Mouse (Mus musculus): Measurements from ENCODE around the gene Insig1. TPM values are rescaled to one million over a fixed set of nuclear protein-coding genes. Genes with fewer than 3 reads are reported as not detected.

Gene Insig1
- polyA plus RNA-seq (2015; fragmentation: Nextera tagmentation; extraction: Ambion mirVana) = 51.6 and 57.3 TPM in 2 replicates

DNA sequence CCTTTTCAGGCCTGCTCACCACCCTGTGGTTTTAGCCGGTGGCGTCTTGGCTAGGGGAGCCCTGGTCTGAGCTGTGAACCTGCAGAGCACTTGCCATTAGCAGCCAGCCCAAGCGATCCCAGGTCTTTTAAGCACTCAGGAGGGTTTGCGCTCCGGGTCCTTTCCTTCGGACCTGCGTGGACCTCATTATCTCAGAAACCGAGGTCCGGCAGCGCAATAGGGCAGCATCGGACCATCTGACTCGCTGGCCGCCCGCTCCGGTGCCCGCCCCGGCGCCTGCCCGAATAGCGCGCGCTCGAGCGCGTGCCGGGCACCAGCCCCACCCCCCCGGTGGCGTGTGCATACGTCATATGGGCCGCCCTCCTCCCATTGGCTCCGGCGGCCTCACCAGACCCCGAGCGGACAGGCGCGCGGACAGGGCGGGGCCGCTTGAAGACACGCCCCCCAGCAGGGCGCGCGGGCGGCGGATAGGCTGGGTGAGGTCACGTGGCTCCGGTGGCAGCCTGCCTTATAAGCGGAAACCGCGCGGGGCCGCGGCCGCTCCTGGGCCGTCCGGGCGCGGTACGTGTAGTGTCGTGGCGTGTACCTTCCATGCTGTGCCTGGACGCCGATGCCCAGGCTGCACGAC lies at the start of gene Insig1:
Gene Insig1 (plus strand): TSS at position 536 of the 628 bp plus-strand sequence.
- ATAC-seq (ENCODE audit: low read depth) = peak; percentile 96
- WGBS = under 1% methylated on average over 56 of the region's 64 CpGs
- peaks cover 28% of the 10 kb centered on the region for H3K4me1 ChIP-seq (replicated peaks; ENCODE audit: control insufficient read depth, insufficient read depth, low read length)
- no peaks in the 10 kb centered on the region for H3K27me3 ChIP-seq (ENCODE audit: control insufficient read depth, insufficient read depth, low read depth, low read length)
- peak within 1 kb of the TSS; percentile 95 for H3K27ac ChIP-seq (ENCODE audit: low read length)
- peak within 1 kb of the TSS; percentile 80 for H3K9ac ChIP-seq (ENCODE audit: low read length)
- peak within 1 kb of the TSS; percentile 79 for H3K4me2 ChIP-seq (ENCODE audit: low read depth, low read length)
- H3K36me3 ChIP-seq (ENCODE audit: control insufficient read depth, insufficient read depth, low read length) = peaks cover 23% of the 10 kb centered on the region
- no peaks in the 10 kb centered on the region for H3K9me3 ChIP-seq (ENCODE audit: control insufficient read depth, low read length)
- H3K4me3 ChIP-seq (ENCODE audit: low read length) = peak within 1 kb of the TSS; percentile 72

DNA sequence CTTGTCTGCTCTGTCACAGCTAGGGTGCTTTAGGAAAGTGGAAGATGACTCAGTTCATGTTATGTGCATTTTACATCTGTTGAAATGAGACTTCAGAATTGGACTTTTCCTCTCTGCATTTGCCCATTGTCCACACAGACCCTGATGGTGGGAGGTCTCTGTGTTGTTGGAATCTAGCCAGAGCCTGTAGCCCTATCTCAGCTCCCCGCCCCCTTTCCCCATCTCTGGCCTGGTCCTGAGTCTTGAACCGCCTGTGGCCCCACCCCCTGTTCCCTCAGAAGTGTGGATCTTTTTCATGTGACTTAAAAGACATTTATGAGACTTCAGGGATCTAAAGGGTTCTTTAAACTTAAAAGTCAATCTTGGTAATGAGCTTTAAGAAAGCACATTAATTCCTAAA lies 47.7 kb upstream of the Insig1 start:
- no peaks in the 10 kb centered on the region for H3K36me3 ChIP-seq (ENCODE audit: control insufficient read depth, insufficient read depth, low read length)
- no peak overlapping the region for H3K4me2 ChIP-seq (ENCODE audit: low read depth, low read length)
- peak; percentile 45; the same call in 1 of the 2 replicates for ATAC-seq (ENCODE audit: low read depth)
- WGBS = 26% methylated on average over 2 of the region's 2 CpGs
- no peak overlapping the region for H3K4me3 ChIP-seq (ENCODE audit: low read length)
- H3K4me1 ChIP-seq (replicated peaks; ENCODE audit: control insufficient read depth, insufficient read depth, low read length) = 0 out of 2 replicates have a peak, but pooled peaks cover 2% of the 10 kb centered on the region
- H3K27ac ChIP-seq (ENCODE audit: low read length) = no peak overlapping the region
- no peak overlapping the region for H3K9ac ChIP-seq (ENCODE audit: low read length)
- no peaks in the 10 kb centered on the region for H3K9me3 ChIP-seq (ENCODE audit: control insufficient read depth, low read length)
- no peaks in the 10 kb centered on the region for H3K27me3 ChIP-seq (ENCODE audit: control insufficient read depth, insufficient read depth, low read depth, low read length)

DNA sequence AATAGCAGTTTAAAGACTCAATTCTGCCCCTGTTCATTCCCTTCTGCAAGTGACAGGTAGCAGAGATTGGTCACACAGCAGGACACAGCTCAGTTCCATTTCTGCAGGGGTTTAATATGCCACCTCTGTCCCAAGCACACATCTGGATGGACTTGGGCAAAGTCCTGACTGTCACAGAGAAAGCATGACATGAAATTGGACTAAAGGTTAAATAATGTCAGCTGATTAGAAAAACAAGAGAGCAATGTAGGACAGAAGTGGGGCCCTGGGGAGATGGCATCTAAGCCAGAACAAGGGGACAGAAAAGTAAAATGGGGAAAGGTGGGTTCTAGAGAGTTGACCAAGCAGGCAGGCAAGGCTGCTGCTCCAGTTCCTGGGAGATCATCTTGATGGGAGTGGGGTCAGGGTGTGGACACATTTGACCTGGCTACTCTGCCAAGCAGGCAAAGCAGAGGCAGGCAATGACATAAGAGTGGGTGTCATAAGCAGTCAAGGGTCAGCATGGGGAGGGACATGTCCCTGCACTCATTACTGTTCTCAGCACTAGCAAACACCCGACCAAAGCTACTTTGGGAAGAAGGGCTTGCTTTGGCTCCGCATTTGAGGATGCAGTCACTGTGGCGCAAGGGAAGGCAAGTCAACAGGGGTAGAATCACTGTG lies 39.5 kb upstream of the Insig1 start:
- Histone ChIP-seq H3K27ac (ENCODE audit: low read length) (no peak overlapping the region), H3K4me1 (replicated peaks; ENCODE audit: control insufficient read depth, insufficient read depth, low read length) (peaks cover under 1% of the 10 kb centered on the region), H3K4me2 (ENCODE audit: low read depth, low read length) (no peak overlapping the region), H3K9ac (ENCODE audit: low read length) (no peak overlapping the region), H3K36me3 (ENCODE audit: control insufficient read depth, insufficient read depth, low read length) (no peaks in the 10 kb centered on the region), H3K27me3 (ENCODE audit: control insufficient read depth, insufficient read depth, low read depth, low read length) (no peaks in the 10 kb centered on the region), H3K9me3 (ENCODE audit: control insufficient read depth, low read length) (no peaks in the 10 kb centered on the region), H3K4me3 (ENCODE audit: low read length) (no peak overlapping the region)
- 79% methylated on average over 3 of the region's 3 CpGs for WGBS
- no peak for ATAC-seq (ENCODE audit: low read depth)

DNA sequence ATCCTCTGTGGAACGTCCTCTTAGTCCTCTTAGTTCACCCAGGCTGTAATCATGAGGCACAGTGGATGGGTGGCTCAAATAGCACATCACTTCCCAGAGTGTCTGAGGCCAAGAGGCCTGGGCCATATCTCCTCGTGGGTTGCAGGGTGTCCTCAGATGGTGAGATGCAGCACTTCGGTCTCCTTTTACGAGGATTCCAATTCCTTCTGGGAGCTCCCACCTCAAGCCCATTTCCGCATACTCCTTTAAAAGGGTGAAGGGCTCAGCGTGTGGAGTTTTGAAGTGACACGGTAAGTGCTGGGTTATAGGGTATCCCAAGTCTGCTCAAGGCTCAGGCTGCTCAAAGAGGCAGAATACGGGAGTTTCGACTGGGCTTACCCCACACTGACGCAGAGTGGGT lies 38.3 kb upstream of the Insig1 start:
- no peak for ATAC-seq (ENCODE audit: low read depth)
- WGBS = 81% methylated on average over 10 of the region's 10 CpGs
- H3K9me3 ChIP-seq (ENCODE audit: control insufficient read depth, low read length) = no peaks in the 10 kb centered on the region

DNA sequence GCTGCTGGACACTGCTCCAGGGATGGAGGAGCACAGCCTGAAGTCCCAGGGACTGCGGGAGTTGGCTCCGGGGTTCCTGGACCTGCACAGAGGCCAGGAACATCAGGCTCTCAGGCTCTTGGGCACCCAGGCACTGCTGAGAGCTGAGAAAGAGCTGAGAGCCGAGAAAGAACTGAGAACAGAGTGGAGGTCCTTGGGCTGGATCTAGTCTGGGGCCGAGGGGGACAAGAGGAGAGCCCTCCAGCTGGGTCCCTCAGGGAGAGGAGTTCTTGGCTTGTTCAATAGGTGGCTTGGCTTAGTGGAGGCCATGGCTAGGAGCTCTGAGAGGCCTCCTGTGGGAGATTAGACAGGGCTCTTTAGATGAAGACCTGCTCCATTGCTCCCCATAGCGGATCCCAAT lies 37.9 kb upstream of the Insig1 start:
- H3K4me1 ChIP-seq (replicated peaks; ENCODE audit: control insufficient read depth, insufficient read depth, low read length) = peaks cover 16% of the 10 kb centered on the region
- no peaks in the 10 kb centered on the region for H3K27me3 ChIP-seq (ENCODE audit: control insufficient read depth, insufficient read depth, low read depth, low read length)
- no peak for ATAC-seq (ENCODE audit: low read depth)
- no peak overlapping the region for H3K4me2 ChIP-seq (ENCODE audit: low read depth, low read length)
- H3K36me3 ChIP-seq (ENCODE audit: control insufficient read depth, insufficient read depth, low read length) = no peaks in the 10 kb centered on the region
- H3K9ac ChIP-seq (ENCODE audit: low read length) = no peak overlapping the region
- H3K4me3 ChIP-seq (ENCODE audit: low read length) = no peak overlapping the region
- H3K27ac ChIP-seq (ENCODE audit: low read length) = no peak overlapping the region
- 81% methylated on average over 5 of the region's 5 CpGs for WGBS
- no peaks in the 10 kb centered on the region for H3K9me3 ChIP-seq (ENCODE audit: control insufficient read depth, low read length)

More for the DNA sequence above, 38.3 kb upstream of the Insig1 start:
- H3K27ac ChIP-seq (ENCODE audit: low read length) = no peak overlapping the region
- no peaks in the 10 kb centered on the region for H3K36me3 ChIP-seq (ENCODE audit: control insufficient read depth, insufficient read depth, low read length)
- no peak overlapping the region for H3K4me2 ChIP-seq (ENCODE audit: low read depth, low read length)
- H3K4me1 ChIP-seq (replicated peaks; ENCODE audit: control insufficient read depth, insufficient read depth, low read length) = peaks cover 12% of the 10 kb centered on the region
- H3K27me3 ChIP-seq (ENCODE audit: control insufficient read depth, insufficient read depth, low read depth, low read length) = no peaks in the 10 kb centered on the region
- H3K4me3 ChIP-seq (ENCODE audit: low read length) = no peak overlapping the region
- no peak overlapping the region for H3K9ac ChIP-seq (ENCODE audit: low read length)

DNA sequence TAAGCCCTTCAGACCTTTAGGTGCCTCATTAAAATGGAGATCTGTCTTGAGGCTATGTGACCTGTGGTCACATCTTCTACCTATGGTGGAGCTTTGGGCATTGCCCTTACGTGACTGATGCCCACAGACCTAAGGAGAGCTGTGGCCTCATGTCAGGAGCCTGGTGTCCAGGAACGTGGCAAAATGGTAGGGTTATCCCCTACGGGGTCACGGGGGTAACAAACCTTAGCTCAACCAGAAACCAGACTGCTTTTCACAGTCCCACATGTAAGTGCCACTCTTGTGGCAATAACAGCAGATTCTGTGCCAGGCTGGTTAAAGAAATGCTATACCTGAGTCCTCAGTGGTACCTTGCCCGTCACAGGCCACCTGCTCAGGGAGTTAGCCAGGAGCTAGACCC lies 37.3 kb upstream of the Insig1 start:
- ATAC-seq (ENCODE audit: low read depth) = no peak
- Histone ChIP-seq H3K36me3 (ENCODE audit: control insufficient read depth, insufficient read depth, low read length) (no peaks in the 10 kb centered on the region), H3K4me3 (ENCODE audit: low read length) (no peak overlapping the region), H3K9ac (ENCODE audit: low read length) (no peak overlapping the region), H3K4me2 (ENCODE audit: low read depth, low read length) (no peak overlapping the region), H3K27me3 (ENCODE audit: control insufficient read depth, insufficient read depth, low read depth, low read length) (no peaks in the 10 kb centered on the region), H3K27ac (ENCODE audit: low read length) (no peak overlapping the region), H3K4me1 (replicated peaks; ENCODE audit: control insufficient read depth, insufficient read depth, low read length) (peaks cover 19% of the 10 kb centered on the region), H3K9me3 (ENCODE audit: control insufficient read depth, low read length) (no peaks in the 10 kb centered on the region)
- WGBS = 85% methylated on average over 5 of the region's 5 CpGs

DNA sequence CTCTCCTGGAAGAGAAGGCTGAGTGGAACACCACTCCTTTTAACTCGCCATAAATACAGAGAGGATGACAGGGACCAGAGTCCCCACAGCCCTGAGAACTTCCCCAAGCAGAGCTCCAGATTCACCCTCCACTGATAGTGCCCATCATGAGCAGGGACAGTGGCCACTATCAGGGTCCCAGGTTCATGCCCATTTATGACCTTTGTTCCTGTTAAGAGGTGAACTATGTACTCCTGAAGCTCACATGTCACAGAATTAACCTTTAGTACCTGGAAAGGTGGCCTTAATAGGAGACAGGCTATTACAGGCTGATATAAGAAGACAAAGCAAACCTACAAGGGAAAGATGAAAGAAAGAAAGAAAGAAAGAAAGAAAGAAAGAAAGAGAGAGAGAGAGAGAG lies 35.2 kb upstream of the Insig1 start:
- Histone ChIP-seq H3K4me2 (ENCODE audit: low read depth, low read length) (no peak overlapping the region), H3K27me3 (ENCODE audit: control insufficient read depth, insufficient read depth, low read depth, low read length) (no peaks in the 10 kb centered on the region), H3K36me3 (ENCODE audit: control insufficient read depth, insufficient read depth, low read length) (no peaks in the 10 kb centered on the region), H3K27ac (ENCODE audit: low read length) (no peak overlapping the region), H3K4me1 (replicated peaks; ENCODE audit: control insufficient read depth, insufficient read depth, low read length) (peaks cover 19% of the 10 kb centered on the region), H3K4me3 (ENCODE audit: low read length) (no peak overlapping the region), H3K9ac (ENCODE audit: low read length) (no peak overlapping the region), H3K9me3 (ENCODE audit: control insufficient read depth, low read length) (no peaks in the 10 kb centered on the region)
- 81% methylated on average over 1 of the region's 1 CpGs for WGBS
- no peak for ATAC-seq (ENCODE audit: low read depth)

DNA sequence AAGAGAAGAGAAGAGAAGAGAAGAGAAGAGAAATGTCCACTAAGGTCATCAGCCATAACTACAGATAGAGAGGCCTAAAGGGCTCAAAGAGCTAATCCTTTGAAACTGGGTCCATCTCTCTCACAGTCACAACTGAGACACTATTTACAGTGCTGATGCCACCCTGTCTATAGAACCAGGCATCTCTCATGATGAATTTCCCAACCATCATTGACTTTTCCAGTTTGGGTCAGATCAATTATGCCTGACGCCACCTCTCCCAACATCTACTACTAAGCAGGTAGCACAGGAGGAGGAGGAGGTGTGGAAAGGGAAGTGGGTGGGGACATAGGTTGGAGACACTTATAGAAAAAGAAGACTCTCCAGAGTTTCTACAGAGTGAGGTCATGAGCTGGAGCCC lies 34.6 kb upstream of the Insig1 start:
- Histone ChIP-seq H3K27ac (ENCODE audit: low read length) (no peak overlapping the region), H3K4me1 (replicated peaks; ENCODE audit: control insufficient read depth, insufficient read depth, low read length) (peaks cover 19% of the 10 kb centered on the region), H3K9ac (ENCODE audit: low read length) (no peak overlapping the region), H3K4me2 (ENCODE audit: low read depth, low read length) (no peak overlapping the region), H3K36me3 (ENCODE audit: control insufficient read depth, insufficient read depth, low read length) (no peaks in the 10 kb centered on the region), H3K9me3 (ENCODE audit: control insufficient read depth, low read length) (no peaks in the 10 kb centered on the region), H3K27me3 (ENCODE audit: control insufficient read depth, insufficient read depth, low read depth, low read length) (no peaks in the 10 kb centered on the region), H3K4me3 (ENCODE audit: low read length) (no peak overlapping the region)
- ATAC-seq (ENCODE audit: low read depth) = no peak
- 83% methylated on average over 1 of the region's 1 CpGs for WGBS

DNA sequence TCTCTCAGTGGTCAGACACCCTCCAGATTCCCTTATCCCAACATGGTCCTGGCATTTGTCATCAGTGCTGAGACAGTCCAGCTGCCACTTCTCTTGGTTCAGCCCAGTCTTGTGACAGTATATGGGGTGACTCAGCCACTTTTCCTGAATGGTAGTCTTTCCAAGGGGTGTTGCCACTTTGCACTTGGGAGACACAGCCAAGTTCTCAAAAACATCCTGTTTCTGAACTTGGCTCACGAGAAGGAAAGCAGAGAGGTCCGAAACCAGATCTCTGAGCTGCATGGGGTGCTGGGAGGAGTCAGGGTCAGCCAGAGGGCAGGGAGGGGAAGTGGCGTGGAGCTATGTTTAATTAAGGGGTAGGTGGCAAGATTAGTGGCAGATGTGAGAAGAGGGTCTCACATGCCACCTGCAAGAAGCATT lies 34.0 kb upstream of the Insig1 start:
- Histone ChIP-seq H3K9ac (ENCODE audit: low read length) (no peak overlapping the region), H3K27me3 (ENCODE audit: control insufficient read depth, insufficient read depth, low read depth, low read length) (no peaks in the 10 kb centered on the region), H3K9me3 (ENCODE audit: control insufficient read depth, low read length) (no peaks in the 10 kb centered on the region), H3K36me3 (ENCODE audit: control insufficient read depth, insufficient read depth, low read length) (no peaks in the 10 kb centered on the region), H3K4me2 (ENCODE audit: low read depth, low read length) (peak overlapping the region; percentile 27; the same call in 1 of the 2 replicates), H3K4me3 (ENCODE audit: low read length) (no peak overlapping the region), H3K27ac (ENCODE audit: low read length) (peak overlapping the region; percentile 76), H3K4me1 (replicated peaks; ENCODE audit: control insufficient read depth, insufficient read depth, low read length) (peaks cover 19% of the 10 kb centered on the region)
- peak; percentile 82 for ATAC-seq (ENCODE audit: low read depth)
- 3% methylated on average over 3 of the region's 3 CpGs for WGBS

Data from lung, embryonic 16.5 days (tissue).